Mouse (Mus musculus) brown adipose tissue, adult 24 weeks (tissue): Measurements from ENCODE around the gene S100a7a. TPM values are rescaled to one million over a fixed set of nuclear protein-coding genes. Genes with fewer than 3 reads are reported as not detected.

Experiments used
- polyA plus RNA-seq: library from polyadenylated mRNA; stranded (reverse); fragments of >200 nt; gene quantifications from 2 replicates; pipeline ENCODE4 v1.2.4, GENCODE M21; 2012; ENCODE audit not compliant: missing spikeins, insufficient read depth, insufficient read length

Gene S100a7a
- polyA plus RNA-seq, 1 experiment = not detected

Other genes starting within 250 kb of the S100a7a start
- 12.6 and 13.2 TPM in 2 replicates for gene Ints3, start 220.4 kb upstream of the S100a7a start, polyA plus RNA-seq
- gene Npr1, start 188.2 kb upstream of the S100a7a start, polyA plus RNA-seq = 18.0 and 27.9 TPM in 2 replicates
- gene Ilf2, start 177.9 kb upstream of the S100a7a start, polyA plus RNA-seq = 30.2 and 30.6 TPM in 2 replicates
- gene Snapin, start 163.0 kb upstream of the S100a7a start, polyA plus RNA-seq = 55.5 and 71.6 TPM in 2 replicates
- 39.6 and 51.2 TPM in 2 replicates for gene Chtop, start 144.5 kb upstream of the S100a7a start, polyA plus RNA-seq
- gene S100a1, start 139.6 kb upstream of the S100a7a start, polyA plus RNA-seq = 1,535 and 1,745 TPM in 2 replicates
- 385 and 454 TPM in 2 replicates for gene S100a13, start 139.6 kb upstream of the S100a7a start, polyA plus RNA-seq
- not detected in 2 replicates for gene S100a14, start 127.2 kb upstream of the S100a7a start, polyA plus RNA-seq
- 86.6 and 89.4 TPM in 2 replicates for gene S100a16, start 116.8 kb upstream of the S100a7a start, polyA plus RNA-seq
- gene S100a3, start 93.4 kb upstream of the S100a7a start, polyA plus RNA-seq = not detected in 2 replicates
- not detected in 2 replicates for gene S100a2, start 63.8 kb upstream of the S100a7a start, polyA plus RNA-seq
- not detected in 2 replicates for gene Gm42674, start 52.1 kb upstream of the S100a7a start, polyA plus RNA-seq
- 21.4 and 30.3 TPM in 2 replicates for gene S100a4, start 50.2 kb upstream of the S100a7a start, polyA plus RNA-seq
- gene S100a5, start 45.5 kb upstream of the S100a7a start, polyA plus RNA-seq = not detected in 2 replicates
- 192 and 232 TPM in 2 replicates for gene S100a6, start 41.1 kb upstream of the S100a7a start, polyA plus RNA-seq
- 14.6 and 14.8 TPM in 2 replicates for gene S100a8, start 15.0 kb downstream of the S100a7a start, polyA plus RNA-seq
- 16.2 and 18.2 TPM in 2 replicates for gene S100a9, start 41.7 kb downstream of the S100a7a start, polyA plus RNA-seq
- not detected in 2 replicates for gene Pglyrp4, start 72.9 kb downstream of the S100a7a start, polyA plus RNA-seq
- gene Gm5849, start 123.9 kb downstream of the S100a7a start, polyA plus RNA-seq = not detected in 2 replicates